8 mouse cellular contexts compared by ENCODE assay signal in the genomic region with DNA sequence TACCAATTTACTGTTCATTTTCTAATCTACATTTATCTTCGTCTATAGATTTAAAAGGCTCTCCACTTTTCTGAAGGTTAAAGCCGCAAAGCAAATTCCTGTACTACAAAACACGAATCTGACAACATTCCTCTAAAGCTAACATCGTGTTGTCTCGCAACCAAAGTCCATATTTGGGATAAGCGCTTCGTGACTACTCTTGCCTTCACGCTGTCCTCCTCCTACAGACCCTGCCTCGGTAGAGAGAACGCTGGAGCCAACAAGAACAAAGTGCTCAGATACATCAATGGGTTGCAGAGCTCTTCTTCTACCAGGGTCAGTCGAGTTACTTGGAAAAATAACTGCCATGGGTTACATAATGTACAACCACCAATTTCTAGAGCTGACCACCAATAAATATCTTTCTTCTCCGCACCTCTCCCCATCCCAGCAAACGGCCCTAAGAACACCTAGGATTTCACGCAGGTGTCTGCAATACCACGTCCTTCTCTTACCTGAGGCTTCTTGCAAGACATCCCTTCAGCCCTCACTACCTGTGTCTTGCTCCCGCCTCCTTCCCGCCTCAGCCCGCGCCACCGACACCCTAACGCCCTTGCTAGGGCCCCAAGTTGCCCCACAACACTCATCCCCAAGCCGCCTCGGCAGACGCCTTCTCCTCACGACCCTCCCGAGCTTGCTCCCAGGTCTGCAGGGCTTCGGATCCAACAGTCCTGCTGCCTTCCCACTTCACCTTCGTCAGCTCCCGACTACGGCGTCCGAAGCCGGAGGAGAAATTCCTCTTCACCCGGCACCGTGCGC. TPM values are rescaled to one million over a fixed set of nuclear protein-coding genes. Genes with fewer than 3 reads are reported as not detected.
A peak's percentile ranks its signal among the peaks of the same experiment; 100 is the strongest.
DNase-seq lines count a peak whose midpoint lies in the region; ATAC-seq and TF ChIP-seq lines count a peak whose summit lies in the region.

No protein-coding gene starts in this region.

- H3K4me2 ChIP-seq in neural tube, embryonic 11.5 days (ENCODE audit: low read depth) = peak overlapping the region; percentile 58
- peak overlapping the region; percentile 56 for H3K4me2 ChIP-seq in intestine, embryonic 14.5 days (ENCODE audit: low read length)
- peak overlapping the region; percentile 83 for H3K4me2 ChIP-seq in liver, postnatal 0 days (ENCODE audit: low read depth, low read length)

- ATAC-seq in neural tube, embryonic 11.5 days (ENCODE audit: insufficient read depth, low FRiP score, low TSS enrichment) = peak; percentile 77
- peak; percentile 62 for ATAC-seq in intestine, embryonic 14.5 days (replicated peaks; ENCODE audit: low FRiP score, low TSS enrichment, low read depth)
- ATAC-seq in liver, postnatal 0 days = peak; percentile 37

- 7% methylated on average over 35 of the region's 36 CpGs for WGBS in neural tube, embryonic 11.5 days
- WGBS in intestine, embryonic 14.5 days = 5% methylated on average over 35 of the region's 36 CpGs
- 3% methylated on average over 34 of the region's 36 CpGs for WGBS in liver, postnatal 0 days (ENCODE audit: insufficient replicate concordance)

- H3K9me3 ChIP-seq in neural tube, embryonic 11.5 days (ENCODE audit: control insufficient read depth, low read length) = no peaks in the 10 kb centered on the region
- H3K9me3 ChIP-seq in intestine, embryonic 14.5 days (ENCODE audit: control insufficient read depth, low read length) = no peaks in the 10 kb centered on the region
- no peaks in the 10 kb centered on the region for H3K9me3 ChIP-seq in liver, postnatal 0 days (ENCODE audit: low read length)

- H3K4me3 ChIP-seq in neural tube, embryonic 11.5 days (ENCODE audit: low read depth, low read length) = peak overlapping the region; percentile 78
- H3K4me3 ChIP-seq in embryonic fibroblast, embryonic 13.5 days (ENCODE audit: insufficient read depth, low read length) = peak overlapping the region; percentile 97
- H3K4me3 ChIP-seq in intestine, embryonic 14.5 days (ENCODE audit: low read depth, low read length) = peak overlapping the region; percentile 99
- H3K4me3 ChIP-seq in liver, postnatal 0 days (ENCODE audit: low read depth, low read length) = peak overlapping the region; percentile 61

- no peak for TF ChIP-seq EP300 in liver, postnatal 0 days (IDR thresholded peaks at IDR 0.05; ENCODE audit: low read depth)

- no peak overlapping the region for H3K27ac ChIP-seq in neural tube, embryonic 11.5 days (ENCODE audit: low read depth, low read length)
- peak overlapping the region; percentile 41 for H3K27ac ChIP-seq in embryonic fibroblast, embryonic 13.5 days (ENCODE audit: insufficient read depth, low read length)
- peak overlapping the region; percentile 76 for H3K27ac ChIP-seq in intestine, embryonic 14.5 days (ENCODE audit: low read depth)
- H3K27ac ChIP-seq in liver, postnatal 0 days (ENCODE audit: low read depth) = peak overlapping the region; percentile 86

- no peaks in the 10 kb centered on the region for H3K4me1 ChIP-seq in neural tube, embryonic 11.5 days (ENCODE audit: control insufficient read depth, insufficient read depth, low read length)
- H3K4me1 ChIP-seq in embryonic fibroblast, embryonic 13.5 days (ENCODE audit: control insufficient read depth, insufficient read depth, low read length) = peaks cover 3% of the 10 kb centered on the region; the same call in 1 of the 2 replicates
- H3K4me1 ChIP-seq in intestine, embryonic 14.5 days (replicated peaks; ENCODE audit: control insufficient read depth, insufficient read depth, low read length) = peaks cover 10% of the 10 kb centered on the region
- H3K4me1 ChIP-seq in liver, postnatal 0 days (ENCODE audit: insufficient read depth) = peaks cover 12% of the 10 kb centered on the region

- peak; percentile 43 for TF ChIP-seq POLR2A in embryonic fibroblast, embryonic 13.5 days (IDR thresholded peaks at IDR 0.05; ENCODE audit: low read depth, low read length)

- no peaks in the 10 kb centered on the region for H3K27me3 ChIP-seq in neural tube, embryonic 11.5 days (ENCODE audit: control insufficient read depth, insufficient read depth, low read length)
- H3K27me3 ChIP-seq in intestine, embryonic 14.5 days (replicated peaks; ENCODE audit: control insufficient read depth, insufficient read depth, low read length) = no peaks in the 10 kb centered on the region
- H3K27me3 ChIP-seq in liver, postnatal 0 days (ENCODE audit: insufficient read depth, low read length) = no peaks in the 10 kb centered on the region

- DNase-seq in adrenal gland, adult 8-10 months = peak; percentile 30
- DNase-seq in adrenal gland, adult 2 months = no peak
- DNase-seq in neural tube, embryonic 11.5 days (ENCODE audit: low spot score) = no peak
- DNase-seq in neural tube, embryonic 10.5 days (ENCODE audit: extremely low spot score, low spot score) = no peak
- peak; percentile 75 for DNase-seq in intestine, embryonic 14.5 days (ENCODE audit: low spot score)
- DNase-seq in liver, postnatal 0 days = no peak
- DNase-seq in spleen, adult 18-20 months = peak; percentile 28 to 29

- no peaks in the 10 kb centered on the region for H3K36me3 ChIP-seq in neural tube, embryonic 11.5 days (ENCODE audit: control insufficient read depth, insufficient read depth, low read length)
- H3K36me3 ChIP-seq in intestine, embryonic 14.5 days (ENCODE audit: control insufficient read depth, insufficient read depth, low read length) = 0 out of 2 replicates have a peak, but pooled peaks cover under 1% of the 10 kb centered on the region
- no peaks in the 10 kb centered on the region for H3K36me3 ChIP-seq in liver, postnatal 0 days (replicated peaks; ENCODE audit: insufficient read depth, low read length)

- TF ChIP-seq CTCF in embryonic fibroblast, embryonic 13.5 days (IDR thresholded peaks at IDR 0.05; ENCODE audit: borderline replicate concordance, insufficient read depth, low read length) = no peak
- TF ChIP-seq CTCF in liver, postnatal 0 days (IDR thresholded peaks at IDR 0.05; ENCODE audit: low read depth) = no peak

- H3K9ac ChIP-seq in neural tube, embryonic 11.5 days (ENCODE audit: low read length) = peak overlapping the region; percentile 64
- peak overlapping the region; percentile 83 for H3K9ac ChIP-seq in intestine, embryonic 14.5 days (ENCODE audit: low read length)
- peak overlapping the region; percentile 71 for H3K9ac ChIP-seq in liver, postnatal 0 days (replicated peaks)

RNA-seq across cellular contexts. Expression of a gene that starts 0.6 kb away (rescaled TPM):
- total RNA-seq in adrenal gland, adult 8-10 months (2022) = 10 to 100 TPM; 32.3 to 50.3 (median 43.5) TPM
- 10 to 100 TPM; 40.0 to 48.8 TPM for total RNA-seq in adrenal gland, adult 2 months (2021)
- 0.57 and 0.65 TPM in 2 replicates for polyA plus RNA-seq in adrenal gland, adult 2 months (2012; rRNA removed)
- polyA plus RNA-seq in neural tube, embryonic 11.5 days (2014; fragmentation: Nextera tagmentation; extraction: Ambion mirVana) = 7.0 and 8.6 TPM in 2 replicates
- polyA plus RNA-seq in embryonic fibroblast, embryonic 13.5 days (2011; ENCODE audit: insufficient read length, low read depth, missing spikeins) = 7.8 and 15.5 TPM in 2 replicates
- polyA plus RNA-seq in intestine, embryonic 14.5 days (2014; fragmentation: Nextera tagmentation; extraction: Ambion mirVana) = 9.1 and 9.2 TPM in 2 replicates
- 3.0 and 4.1 TPM in 2 replicates for polyA plus RNA-seq in liver, postnatal 0 days (2015; fragmentation: Nextera tagmentation; extraction: Ambion mirVana)

RNA-seq across cellular contexts. Expression of a gene that starts 0.6 kb away (rescaled TPM):
- total RNA-seq in adrenal gland, adult 8-10 months (2022) = 100 to 1,000 TPM in 3 of 4 experiments, 10 to 100 TPM in 1; 92.6 to 154 (median 113) TPM
- total RNA-seq in adrenal gland, adult 2 months (2021) = 100 to 1,000 TPM in 1 of 2 experiments, 10 to 100 TPM in 1; 97.8 to 181 TPM
- polyA plus RNA-seq in adrenal gland, adult 2 months (2012; rRNA removed) = 8.1 and 12.8 TPM in 2 replicates
- polyA plus RNA-seq in neural tube, embryonic 11.5 days (2014; fragmentation: Nextera tagmentation; extraction: Ambion mirVana) = 142 and 154 TPM in 2 replicates
- 63.8 and 66.8 TPM in 2 replicates for polyA plus RNA-seq in embryonic fibroblast, embryonic 13.5 days (2011; ENCODE audit: insufficient read length, low read depth, missing spikeins)
- 175 and 192 TPM in 2 replicates for polyA plus RNA-seq in intestine, embryonic 14.5 days (2014; fragmentation: Nextera tagmentation; extraction: Ambion mirVana)
- polyA plus RNA-seq in liver, postnatal 0 days (2015; fragmentation: Nextera tagmentation; extraction: Ambion mirVana) = 129 and 133 TPM in 2 replicates

Comparison
In these comparisons a context has a peak if more than half of its experiments do, and no peak if none do; other contexts are left out.
1. DNase-seq: peak in adrenal gland, adult 8-10 months (single experiment), intestine, embryonic 14.5 days (single experiment) and spleen, adult 18-20 months (2 of 2); none in adrenal gland, adult 2 months (single experiment), neural tube, embryonic 11.5 days (single experiment), neural tube, embryonic 10.5 days (single experiment) and liver, postnatal 0 days (single experiment).
2. Peak in every context shown above with its lines, with median percentiles within 50 percentile points of each other: ATAC-seq, H3K4me2 ChIP-seq, H3K4me3 ChIP-seq and H3K9ac ChIP-seq.